Mouse (Mus musculus): ENCODE results near the gene Lingo2. TPM values are rescaled to one million over a fixed set of nuclear protein-coding genes. Genes with fewer than 3 reads are reported as not detected.
"Not testable (repeated sequence)": the region's sequence is repeated elsewhere in the genome, so short reads cannot be mapped to it uniquely, and the experiment has no call there.

Lingo2 gene
- total RNA-seq, 2 experiments from 2014 or later: 0.23 TPM; not detected in 1

- no peak for DNase-seq (ENCODE audit: low spot score in 2 of 2)
Observed at GRCm38 (mm10) chr4:35694360-35695136, 1257.0 kb downstream of the Lingo2 start.

GRCm38 (mm10) chr4:35690521-35690920 lies 1261.0 kb downstream of the Lingo2 start:
- no peak for DNase-seq (ENCODE audit: low spot score in 2 of 2)

GRCm38 (mm10) chr4:35688498-35689240 lies 1262.9 kb downstream of the Lingo2 start:
- not testable (repeated sequence) for DNase-seq (ENCODE audit: low spot score in 2 of 2)

Small RNA genes within 50 kb of the gene (microRNA-seq; reads per million reads assigned to microRNA genes)
- gene Mir873a (not detected), gene Mir873b (not detected), gene Mir876 (not detected)
